Mouse (Mus musculus) neural tube, embryonic 14.5 days (tissue): ENCODE results near the gene Glod5. TPM values are rescaled to one million over a fixed set of nuclear protein-coding genes. Genes with fewer than 3 reads are reported as not detected.

Source experiments
- polyA plus RNA-seq: library from polyadenylated mRNA; unstranded; fragments of >200 nt; fragmentation: Nextera tagmentation; extraction: Ambion mirVana; gene quantifications from 2 replicates; pipeline ENCODE4 v1.2.1, GENCODE M21; 2014

The Glod5 gene
- polyA plus RNA-seq, 1 experiment from 2014 or later, result 1.2 TPM

Other genes with a start within 250 kb of the Glod5 start
- gene Gripap1, start 228.7 kb downstream of the Glod5 start, polyA plus RNA-seq, result 57.3 and 74.5 TPM in 2 replicates
- 5.8 and 7.7 TPM in 2 replicates for gene Kcnd1, start 196.2 kb downstream of the Glod5 start, polyA plus RNA-seq
- gene Otud5, start 177.1 kb downstream of the Glod5 start, polyA plus RNA-seq, result 26.8 and 28.1 TPM in 2 replicates
- 20.7 and 22.9 TPM in 2 replicates for gene Pim2, start 140.2 kb downstream of the Glod5 start, polyA plus RNA-seq
- 23.6 and 25.1 TPM in 2 replicates for gene Slc35a2, start 134.5 kb downstream of the Glod5 start, polyA plus RNA-seq
- 184 and 191 TPM in 2 replicates for gene Pqbp1, start 119.2 kb downstream of the Glod5 start, polyA plus RNA-seq
- 146 and 167 TPM in 2 replicates for gene Timm17b, start 119.1 kb downstream of the Glod5 start, polyA plus RNA-seq
- gene Gm10491, start 110.7 kb downstream of the Glod5 start, polyA plus RNA-seq, result not detected in 2 replicates
- not detected in 2 replicates for gene Gm10490, start 109.0 kb downstream of the Glod5 start, polyA plus RNA-seq
- 245 and 258 TPM in 2 replicates for gene Pcsk1n, start 98.7 kb downstream of the Glod5 start, polyA plus RNA-seq
- gene Eras, start 89.9 kb downstream of the Glod5 start, polyA plus RNA-seq, result not detected in 2 replicates
- 56.8 and 59.1 TPM in 2 replicates for gene Hdac6, start 70.6 kb downstream of the Glod5 start, polyA plus RNA-seq
- not detected in 2 replicates for gene Gata1, start 40.4 kb downstream of the Glod5 start, polyA plus RNA-seq
- gene Suv39h1, start 56.3 kb upstream of the Glod5 start, polyA plus RNA-seq, result 37.2 and 38.2 TPM in 2 replicates
- gene Was, start 72.0 kb upstream of the Glod5 start, polyA plus RNA-seq, result 0.12 and 0.28 TPM in 2 replicates
- gene Wdr13, start 114.4 kb upstream of the Glod5 start, polyA plus RNA-seq, result 63.7 and 66.9 TPM in 2 replicates
- gene Rbm3, start 127.4 kb upstream of the Glod5 start, polyA plus RNA-seq, result 379 and 383 TPM in 2 replicates
- 23.7 and 24.4 TPM in 2 replicates for gene Tbc1d25, start 157.7 kb upstream of the Glod5 start, polyA plus RNA-seq
- 31.8 and 37.4 TPM in 2 replicates for gene Ebp, start 175.0 kb upstream of the Glod5 start, polyA plus RNA-seq
- gene Porcn, start 188.0 kb upstream of the Glod5 start, polyA plus RNA-seq, result 48.8 and 59.7 TPM in 2 replicates
- 50.6 and 52.7 TPM in 2 replicates for gene Ftsj1, start 233.9 kb upstream of the Glod5 start, polyA plus RNA-seq